Mouse (Mus musculus) forebrain, embryonic 12.5 days (tissue): ENCODE results near the gene Bcar3. TPM values are rescaled to one million over a fixed set of nuclear protein-coding genes. Genes with fewer than 3 reads are reported as not detected.
A peak's percentile ranks its signal among the peaks of the same experiment; 100 is the strongest.

ENCODE experiments used
- ATAC-seq: fragments of 200-750 bp; cut with Nextera tagmentation; 2 replicates; pipeline ENCODE4 v1.8.0; 2017; ENCODE audit warnings: moderate TSS enrichment; ENCODE audit not compliant: low FRiP score
- H3K27ac ChIP-seq: fragments of 300-500 bp; sonication (generic); 2 replicates; pipeline ENCODE4 v1.5.1; 2016; ENCODE audit warnings: mild to moderate bottlenecking
- H3K27me3 ChIP-seq: fragments of 300-500 bp; sonication (generic); 2 replicates; pipeline ENCODE4 v1.6.1; 2016; ENCODE audit warnings: mild to moderate bottlenecking
- H3K36me3 ChIP-seq: fragments of 300-500 bp; sonication (generic); replicated peaks from 2 replicates; pipeline ENCODE4 v1.6.1; 2016; ENCODE audit warnings: mild to moderate bottlenecking
- H3K4me1 ChIP-seq: fragments of 300-500 bp; sonication (generic); 2 replicates; pipeline ENCODE4 v1.6.1; 2016
- H3K4me2 ChIP-seq: fragments of 300-500 bp; sonication (generic); 2 replicates; pipeline ENCODE4 v1.6.1; 2016; ENCODE audit warnings: mild to moderate bottlenecking, moderate library complexity
- H3K4me3 ChIP-seq: fragments of 300-500 bp; sonication (generic); replicated peaks from 2 replicates; pipeline ENCODE4 v1.5.1; 2016; ENCODE audit warnings: mild to moderate bottlenecking
- H3K9ac ChIP-seq: fragments of 300-500 bp; sonication (generic); 2 replicates; pipeline ENCODE4 v1.6.1; 2016; ENCODE audit warnings: mild to moderate bottlenecking
- H3K9me3 ChIP-seq: fragments of 300-500 bp; sonication (generic); 2 replicates; pipeline ENCODE4 v1.6.1; 2016
- WGBS: fragments of 180-500 bp; shearing (Covaris S2); methylation state at CpG from one replicate; pipeline ENCODE4 v1.1.7; 2016; 5-methylcytosine and 5-hydroxymethylcytosine counted together
- polyA plus RNA-seq: library from polyadenylated mRNA; unstranded; fragments of >200 nt; fragmentation: Nextera tagmentation; extraction: Ambion mirVana; gene quantifications from 2 replicates; pipeline ENCODE4 v1.2.1, GENCODE M21; 2016

Bcar3 gene
- polyA plus RNA-seq, 1 experiment from 2014 or later = 10.9 TPM

GRCm38 (mm10) chr3:122296979-122297378 lies 3.0 kb downstream of the Bcar3 start:
- Histone ChIP-seq H3K4me1 (peaks cover 32% of the 10 kb centered on the region), H3K36me3 (no peaks in the 10 kb centered on the region), H3K9me3 (no peaks in the 10 kb centered on the region), H3K9ac (no peak overlapping the region), H3K27me3 (no peaks in the 10 kb centered on the region; the same call in 1 of the 2 replicates), H3K4me3 (no peak overlapping the region), H3K27ac (no peak overlapping the region), H3K4me2 (no peak overlapping the region)
- 61% methylated on average over 5 of the region's 5 CpGs for WGBS
- ATAC-seq = no peak

- no peak for ATAC-seq
- H3K27me3 ChIP-seq = peaks cover 3% of the 10 kb centered on the region; the same call in 1 of the 2 replicates
- 71% methylated on average over 9 of the region's 9 CpGs for WGBS
- no peaks in the 10 kb centered on the region for H3K9me3 ChIP-seq
- H3K36me3 ChIP-seq = no peaks in the 10 kb centered on the region
- peaks cover 13% of the 10 kb centered on the region for H3K4me1 ChIP-seq
- no peak overlapping the region for H3K9ac ChIP-seq
- no peak overlapping the region for H3K27ac ChIP-seq
- no peak overlapping the region for H3K4me3 ChIP-seq
- H3K4me2 ChIP-seq = no peak overlapping the region
These were observed 7.3 kb downstream of the Bcar3 start for GRCm38 (mm10) chr3:122300983-122301919.

DNA sequence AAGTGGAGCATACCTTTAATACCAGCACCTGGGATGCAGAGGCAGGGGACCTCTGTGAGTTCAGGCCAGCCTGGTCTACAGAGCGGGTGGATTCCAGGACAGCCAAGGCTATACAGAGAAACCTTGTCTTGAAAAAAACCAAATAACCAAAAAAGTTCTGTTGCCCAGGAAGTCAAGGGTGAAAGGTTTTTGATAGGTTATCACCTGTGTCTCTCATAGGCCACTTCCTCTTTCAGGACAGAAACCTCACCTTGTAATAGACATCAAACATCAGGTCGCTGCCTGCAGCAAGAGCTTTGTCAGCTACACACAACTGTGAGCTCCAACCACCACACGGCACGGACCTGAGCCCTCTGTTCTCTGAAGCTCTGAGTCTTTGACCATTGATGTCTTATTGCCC lies 10.6 kb downstream of the Bcar3 start:
- Histone ChIP-seq H3K9me3 (no peaks in the 10 kb centered on the region), H3K9ac (no peak overlapping the region), H3K27ac (no peak overlapping the region), H3K4me2 (no peak overlapping the region), H3K36me3 (no peaks in the 10 kb centered on the region), H3K4me1 (peaks cover 2% of the 10 kb centered on the region; the same call in 1 of the 2 replicates), H3K4me3 (no peak overlapping the region), H3K27me3 (peaks cover 11% of the 10 kb centered on the region; the same call in 1 of the 2 replicates)
- ATAC-seq = no peak
- 89% methylated on average over 4 of the region's 4 CpGs for WGBS

DNA sequence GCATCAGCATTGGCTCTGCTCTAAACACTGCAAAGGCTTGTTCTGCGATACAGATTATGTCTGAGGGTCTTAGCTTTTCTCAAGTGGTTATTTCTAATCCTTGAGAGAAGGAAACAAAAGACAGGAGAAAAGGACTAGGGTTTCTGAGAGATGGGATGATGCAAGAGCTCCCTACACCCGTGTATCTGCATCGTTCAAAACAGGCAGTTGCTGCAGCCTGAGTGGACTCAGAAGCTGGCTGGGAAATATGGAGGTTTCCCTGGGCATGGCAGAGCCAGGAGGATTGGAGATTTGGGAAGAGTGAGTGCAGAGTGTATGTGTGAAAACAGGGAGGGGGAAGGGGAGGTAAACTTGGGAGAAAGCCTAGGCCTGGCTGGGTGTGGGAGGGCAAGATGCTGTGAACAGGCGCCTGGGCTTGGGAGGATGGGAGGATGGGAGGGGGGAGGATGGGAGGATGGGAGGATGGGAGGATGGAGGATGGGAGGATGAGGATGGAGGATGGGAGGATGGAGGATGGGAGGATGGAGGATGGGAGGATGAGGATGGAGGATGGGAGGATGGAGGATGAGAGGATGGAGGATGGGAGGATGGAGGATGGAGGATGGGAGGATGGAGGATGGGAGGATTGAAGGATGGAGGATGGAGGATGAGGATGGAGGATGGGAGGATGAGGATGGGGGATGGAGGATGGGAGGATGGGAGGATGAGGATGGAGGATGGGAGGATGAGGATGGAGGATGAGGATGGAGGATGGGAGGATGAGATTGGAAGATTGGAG lies 14.1 kb downstream of the Bcar3 start:
- no peak for ATAC-seq
- Histone ChIP-seq H3K4me1 (no peaks in the 10 kb centered on the region), H3K9me3 (no peaks in the 10 kb centered on the region), H3K27me3 (0 out of 2 replicates have a peak, but pooled peaks cover 11% of the 10 kb centered on the region), H3K9ac (no peak overlapping the region), H3K4me2 (no peak overlapping the region), H3K27ac (no peak overlapping the region), H3K36me3 (no peaks in the 10 kb centered on the region), H3K4me3 (no peak overlapping the region)
- 52% methylated on average over 4 of the region's 4 CpGs for WGBS

DNA sequence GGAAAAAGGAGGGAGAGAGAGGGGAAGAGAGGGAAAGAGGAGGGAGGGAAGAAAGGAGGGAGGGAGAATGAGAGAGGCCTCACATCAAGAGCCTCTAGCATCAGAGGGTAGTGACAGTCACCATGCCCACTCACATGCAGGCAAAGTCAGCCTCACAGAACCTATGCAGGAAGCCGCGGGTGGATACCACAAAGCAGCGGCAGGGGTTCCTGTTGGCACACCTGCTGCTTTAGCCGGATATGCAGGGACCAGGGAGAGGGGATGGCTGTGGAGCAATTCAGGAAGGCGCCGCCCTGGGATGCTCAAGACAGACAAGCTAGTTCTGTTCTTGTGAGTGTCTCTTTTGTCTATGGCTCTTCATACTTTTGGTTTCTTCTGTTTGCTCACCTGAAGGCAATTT lies 15.0 kb downstream of the Bcar3 start:
- H3K9ac ChIP-seq = no peak overlapping the region
- WGBS = 34% methylated on average over 6 of the region's 6 CpGs
- ATAC-seq = no peak

GRCm38 (mm10) chr3:122312078-122312477 lies 18.1 kb downstream of the Bcar3 start:
- Histone ChIP-seq H3K9ac (no peak overlapping the region), H3K4me2 (no peak overlapping the region), H3K9me3 (no peaks in the 10 kb centered on the region), H3K27ac (no peak overlapping the region), H3K4me3 (no peak overlapping the region), H3K36me3 (no peaks in the 10 kb centered on the region), H3K27me3 (no peaks in the 10 kb centered on the region), H3K4me1 (peaks cover 14% of the 10 kb centered on the region)
- 15% methylated on average over 2 of the region's 2 CpGs for WGBS
- peak; percentile 58 for ATAC-seq

More for the DNA sequence above, 15.0 kb downstream of the Bcar3 start:
- Histone ChIP-seq H3K4me1 (peaks cover 3% of the 10 kb centered on the region; the same call in 1 of the 2 replicates), H3K36me3 (no peaks in the 10 kb centered on the region), H3K4me3 (no peak overlapping the region), H3K27me3 (0 out of 2 replicates have a peak, but pooled peaks cover 11% of the 10 kb centered on the region), H3K4me2 (no peak overlapping the region), H3K9me3 (no peaks in the 10 kb centered on the region), H3K27ac (no peak overlapping the region)

GRCm38 (mm10) chr3:122312936-122313629 lies 19.1 kb downstream of the Bcar3 start:
- no peak overlapping the region for H3K27ac ChIP-seq
- H3K36me3 ChIP-seq = no peaks in the 10 kb centered on the region
- H3K4me2 ChIP-seq = no peak overlapping the region
- no peak overlapping the region for H3K4me3 ChIP-seq
- no peak for ATAC-seq
- WGBS = 80% methylated on average over 10 of the region's 10 CpGs
- no peaks in the 10 kb centered on the region for H3K27me3 ChIP-seq
- no peaks in the 10 kb centered on the region for H3K9me3 ChIP-seq
- H3K4me1 ChIP-seq = peaks cover 14% of the 10 kb centered on the region
- H3K9ac ChIP-seq = no peak overlapping the region

- H3K9me3 ChIP-seq = no peaks in the 10 kb centered on the region
- H3K4me1 ChIP-seq = peaks cover 14% of the 10 kb centered on the region
- no peak overlapping the region for H3K4me2 ChIP-seq
- no peaks in the 10 kb centered on the region for H3K27me3 ChIP-seq
- no peak overlapping the region for H3K9ac ChIP-seq
- no peak overlapping the region for H3K27ac ChIP-seq
- no peak for ATAC-seq
- H3K4me3 ChIP-seq = no peak overlapping the region
- H3K36me3 ChIP-seq = no peaks in the 10 kb centered on the region
- 45% methylated on average over 7 of the region's 7 CpGs for WGBS
These were observed 20.0 kb downstream of the Bcar3 start for GRCm38 (mm10) chr3:122313936-122314335.

DNA sequence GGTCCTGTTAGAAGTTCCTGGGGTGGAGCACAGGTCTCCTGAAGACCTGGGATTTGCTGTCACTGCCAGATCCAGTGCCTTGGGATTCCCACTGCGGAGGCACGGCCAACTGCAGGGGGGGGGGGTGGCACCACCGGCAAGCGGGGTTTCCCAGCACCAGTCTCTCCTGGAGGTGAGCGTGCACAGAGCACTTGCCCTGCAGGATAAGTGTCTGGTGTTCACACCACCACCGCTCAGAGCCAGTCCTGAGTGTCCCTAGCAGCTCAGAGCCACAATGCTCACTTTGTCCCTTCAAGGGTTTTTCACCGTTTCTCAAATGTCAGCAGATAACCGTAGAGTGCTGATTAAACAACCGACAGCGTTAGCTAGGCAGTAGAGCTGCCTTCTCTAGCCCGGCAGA lies 22.7 kb downstream of the Bcar3 start:
- no peak overlapping the region for H3K27ac ChIP-seq
- ATAC-seq = peak; percentile 54; the same call in 1 of the 2 replicates
- H3K27me3 ChIP-seq = no peaks in the 10 kb centered on the region
- no peak overlapping the region for H3K4me3 ChIP-seq
- peaks cover 14% of the 10 kb centered on the region for H3K4me1 ChIP-seq
- 16% methylated on average over 11 of the region's 11 CpGs for WGBS
- peak overlapping the region; percentile 36 for H3K4me2 ChIP-seq
- no peaks in the 10 kb centered on the region for H3K36me3 ChIP-seq
- peak overlapping the region; percentile 25; the same call in 1 of the 2 replicates for H3K9ac ChIP-seq
- H3K9me3 ChIP-seq = no peaks in the 10 kb centered on the region

DNA sequence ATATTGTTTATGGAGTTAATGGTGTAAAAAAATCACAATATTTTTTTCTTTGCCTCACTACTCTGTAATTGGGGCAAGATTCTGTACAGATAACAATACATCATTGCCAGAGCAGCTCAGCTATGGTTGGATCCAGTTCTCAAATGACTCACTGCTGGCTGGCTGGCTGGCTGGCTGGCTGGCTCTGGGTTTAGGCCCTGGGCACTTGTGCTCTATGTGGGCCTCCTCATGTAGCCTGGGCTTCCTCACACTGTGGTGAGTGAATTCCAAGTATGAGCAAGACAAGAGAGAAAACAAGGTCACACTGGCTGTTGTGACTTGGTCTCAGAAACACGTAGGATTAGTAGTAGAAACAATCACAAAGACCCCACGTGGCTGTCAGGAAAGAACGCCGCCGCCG lies 23.4 kb downstream of the Bcar3 start:
- no peak for ATAC-seq
- WGBS = 86% methylated on average over 6 of the region's 6 CpGs

GRCm38 (mm10) chr3:122322226-122322625 lies 28.3 kb downstream of the Bcar3 start:
- WGBS = 81% methylated on average over 9 of the region's 9 CpGs
- H3K27ac ChIP-seq = no peak overlapping the region
- H3K4me1 ChIP-seq = no peaks in the 10 kb centered on the region
- H3K27me3 ChIP-seq = no peaks in the 10 kb centered on the region
- ATAC-seq = no peak
- H3K36me3 ChIP-seq = no peaks in the 10 kb centered on the region
- no peak overlapping the region for H3K9ac ChIP-seq
- no peak overlapping the region for H3K4me3 ChIP-seq
- no peaks in the 10 kb centered on the region for H3K9me3 ChIP-seq
- H3K4me2 ChIP-seq = no peak overlapping the region

More for the DNA sequence above, 23.4 kb downstream of the Bcar3 start:
- Histone ChIP-seq H3K36me3 (no peaks in the 10 kb centered on the region), H3K4me1 (peaks cover 14% of the 10 kb centered on the region), H3K9me3 (no peaks in the 10 kb centered on the region), H3K27ac (no peak overlapping the region), H3K9ac (no peak overlapping the region), H3K27me3 (no peaks in the 10 kb centered on the region), H3K4me2 (no peak overlapping the region), H3K4me3 (no peak overlapping the region)

GRCm38 (mm10) chr3:122323841-122324240 lies 29.9 kb downstream of the Bcar3 start:
- Histone ChIP-seq H3K4me3 (no peak overlapping the region), H3K36me3 (no peaks in the 10 kb centered on the region), H3K9ac (no peak overlapping the region), H3K27ac (no peak overlapping the region), H3K9me3 (no peaks in the 10 kb centered on the region), H3K27me3 (no peaks in the 10 kb centered on the region), H3K4me1 (no peaks in the 10 kb centered on the region), H3K4me2 (no peak overlapping the region)
- ATAC-seq = no peak
- 87% methylated on average over 6 of the region's 6 CpGs for WGBS
